Mouse (Mus musculus) C2C12 (cell line): ENCODE results near the gene Klhdc8a. TPM values are rescaled to one million over a fixed set of nuclear protein-coding genes. Genes with fewer than 3 reads are reported as not detected.

Source experiments
- H3K27me3 ChIP-seq: one replicate; pipeline ENCODE4 v1.6.1; 2011; ENCODE audit not compliant: control insufficient read depth, insufficient read depth, insufficient read length
- H3K36me3 ChIP-seq: one replicate; pipeline ENCODE4 v1.6.1; 2011; ENCODE audit not compliant: control insufficient read depth, insufficient read depth
- H3K4me3 ChIP-seq: one replicate; pipeline ENCODE4 v1.5.1; 2011; ENCODE audit warnings: mild to moderate bottlenecking, control low read depth; ENCODE audit not compliant: poor library complexity, insufficient read depth, severe bottlenecking
- H3K79me2 ChIP-seq: one replicate; pipeline ENCODE4 v1.6.1; 2011; ENCODE audit not compliant: control insufficient read depth, insufficient read depth
- H3K79me3 ChIP-seq: one replicate; pipeline ENCODE4 v1.6.1; 2011; ENCODE audit warnings: low read depth, control low read depth
- H3ac ChIP-seq: one replicate; pipeline ENCODE3; 2011; ENCODE audit warnings: low read depth; ENCODE audit not compliant: control insufficient read depth, insufficient read length
- CEBPB ChIP-seq: IDR thresholded peaks from one replicate; pipeline ENCODE4 v1.6.1; 2011; ENCODE audit warnings: low read depth, mild to moderate bottlenecking, control low read depth, moderate library complexity
- CTCF ChIP-seq: IDR thresholded peaks from one replicate; pipeline ENCODE4 v1.5.1; 2011; ENCODE audit not compliant: control insufficient read depth, insufficient read depth, insufficient read length
- FOSL1 ChIP-seq: IDR thresholded peaks from one replicate; pipeline ENCODE4 v1.8.0; 2011; ENCODE audit warnings: mild to moderate bottlenecking, low read length; ENCODE audit not compliant: poor library complexity, insufficient read depth, severe bottlenecking
- MAX ChIP-seq: IDR thresholded peaks from one replicate; pipeline ENCODE4 v1.6.1; 2011; ENCODE audit warnings: mild to moderate bottlenecking, control low read depth
- MYOD1 ChIP-seq: IDR thresholded peaks from one replicate; pipeline ENCODE4 v1.6.1; 2011; ENCODE audit warnings: low read depth; ENCODE audit not compliant: control insufficient read depth, insufficient read length
- MYOG ChIP-seq: IDR thresholded peaks from one replicate; pipeline ENCODE4 v1.6.1; 2011; ENCODE audit not compliant: control insufficient read depth, insufficient read length; ENCODE audit errors: extremely low read depth
- USF1 ChIP-seq: IDR thresholded peaks from one replicate; pipeline ENCODE4 v1.6.1; 2011; ENCODE audit warnings: low read depth, mild to moderate bottlenecking, control low read depth, moderate library complexity
- polyA plus RNA-seq: library from polyadenylated mRNA; unstranded; fragments of >200 nt; fragmentation: generic; extraction: Trizol; gene quantifications from one replicate; pipeline ENCODE4 v1.2.1, GENCODE M21; 2012; ENCODE audit warnings: missing spikeins

Gene Klhdc8a
- polyA plus RNA-seq, 1 experiment = 19.0 TPM

DNA sequence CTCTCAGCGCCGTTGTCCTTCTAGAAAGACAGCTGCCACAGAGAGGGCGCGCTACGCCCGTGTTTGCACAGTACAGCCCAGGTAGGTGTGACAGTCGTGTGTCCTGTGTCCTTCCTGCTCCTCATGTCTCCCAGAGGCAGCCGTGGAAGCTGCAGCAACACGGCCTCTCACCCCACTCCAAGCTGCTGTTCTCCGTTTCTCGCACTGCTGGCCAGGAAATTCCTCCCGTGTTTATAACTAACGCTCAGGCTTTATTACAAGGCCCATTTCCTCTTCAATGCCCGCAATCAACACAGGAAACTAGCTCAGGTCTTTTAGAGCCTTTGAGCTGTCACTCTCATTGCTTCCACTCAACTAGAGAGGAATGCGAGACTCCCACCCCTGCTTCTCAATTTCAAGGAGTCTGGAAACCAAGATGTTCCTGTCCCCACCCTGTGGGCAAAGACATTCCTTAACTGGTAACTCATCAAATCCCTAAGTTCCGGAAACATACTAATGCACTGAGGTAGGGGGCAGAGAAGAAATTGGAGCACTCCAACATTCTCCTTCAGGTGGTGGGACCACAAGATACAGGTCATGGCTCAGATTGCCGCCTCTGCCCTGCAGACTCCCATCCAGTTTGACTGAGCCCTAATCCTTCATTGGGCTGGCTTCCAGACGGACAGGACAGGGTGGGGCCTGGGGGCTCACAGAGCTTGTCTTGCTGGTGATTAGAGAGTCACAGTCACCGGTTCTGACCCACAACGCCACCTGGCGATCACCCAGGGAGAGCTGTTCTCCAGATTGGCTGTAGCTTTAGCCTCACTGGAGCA is 5.9 kb upstream of the Klhdc8a start:
- H3K79me2 ChIP-seq = peaks cover 37% of the 10 kb centered on the region
- H3K4me3 ChIP-seq = no peak overlapping the region
- no peaks in the 10 kb centered on the region for H3K36me3 ChIP-seq
- H3ac ChIP-seq = peak overlapping the region; percentile 75
- no peak for TF ChIP-seq CEBPB
- TF ChIP-seq FOSL1 = peak; percentile 52
- no peak for TF ChIP-seq MYOD1
- TF ChIP-seq USF1 = no peak
- TF ChIP-seq CTCF = peak; percentile 65
- TF ChIP-seq MAX = peak; percentile 31
- no peak for TF ChIP-seq MYOG
- H3K79me3 ChIP-seq = peaks cover 20% of the 10 kb centered on the region
- H3K27me3 ChIP-seq = no peaks in the 10 kb centered on the region

DNA sequence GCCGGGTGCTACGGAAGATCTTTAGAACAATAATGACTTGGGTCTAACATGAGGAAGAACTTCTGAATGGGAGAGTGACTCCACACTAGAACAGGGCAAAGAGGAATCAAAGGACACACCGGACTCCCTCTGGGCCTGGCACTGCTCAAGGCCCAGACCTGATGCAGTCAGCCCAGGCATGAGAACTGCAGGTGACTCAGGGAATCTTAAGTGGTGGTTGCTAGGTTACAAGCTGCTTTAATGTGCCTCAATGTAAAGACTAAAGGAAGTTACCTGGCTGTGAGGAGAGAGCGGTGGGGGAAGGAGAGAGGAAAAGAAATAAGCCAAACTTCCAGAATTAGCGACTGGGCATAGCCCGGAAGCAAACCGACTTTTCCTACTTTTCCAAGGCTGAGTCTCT is 2.9 kb upstream of the Klhdc8a start:
- no peak for TF ChIP-seq MAX
- no peak for TF ChIP-seq CEBPB
- no peak for TF ChIP-seq MYOG
- no peak for TF ChIP-seq USF1
- peaks cover 21% of the 10 kb centered on the region for H3K79me2 ChIP-seq
- no peak overlapping the region for H3K4me3 ChIP-seq
- no peaks in the 10 kb centered on the region for H3K36me3 ChIP-seq
- no peak overlapping the region for H3ac ChIP-seq
- no peaks in the 10 kb centered on the region for H3K27me3 ChIP-seq
- H3K79me3 ChIP-seq = peaks cover 2% of the 10 kb centered on the region

DNA sequence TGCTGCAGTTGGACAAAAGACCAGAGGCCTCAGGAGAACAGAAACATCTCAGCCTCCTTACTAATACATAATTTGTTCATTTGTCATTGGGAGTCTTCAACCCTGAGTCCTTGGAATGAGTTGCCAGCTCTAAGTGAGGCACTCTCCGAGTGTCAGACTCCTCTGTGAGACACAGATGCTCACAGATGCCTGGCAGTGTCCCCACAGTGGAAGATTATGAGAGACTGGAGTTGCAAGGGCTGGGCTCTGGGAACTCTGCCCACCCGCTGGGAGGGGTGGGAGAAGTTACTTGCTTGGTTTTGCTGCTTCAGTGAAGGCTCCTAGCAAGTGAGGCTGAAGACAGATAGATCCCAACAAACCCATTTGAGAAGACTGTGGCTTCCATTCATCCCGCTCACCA is 2.4 kb upstream of the Klhdc8a start:
- no peaks in the 10 kb centered on the region for H3K27me3 ChIP-seq

DNA sequence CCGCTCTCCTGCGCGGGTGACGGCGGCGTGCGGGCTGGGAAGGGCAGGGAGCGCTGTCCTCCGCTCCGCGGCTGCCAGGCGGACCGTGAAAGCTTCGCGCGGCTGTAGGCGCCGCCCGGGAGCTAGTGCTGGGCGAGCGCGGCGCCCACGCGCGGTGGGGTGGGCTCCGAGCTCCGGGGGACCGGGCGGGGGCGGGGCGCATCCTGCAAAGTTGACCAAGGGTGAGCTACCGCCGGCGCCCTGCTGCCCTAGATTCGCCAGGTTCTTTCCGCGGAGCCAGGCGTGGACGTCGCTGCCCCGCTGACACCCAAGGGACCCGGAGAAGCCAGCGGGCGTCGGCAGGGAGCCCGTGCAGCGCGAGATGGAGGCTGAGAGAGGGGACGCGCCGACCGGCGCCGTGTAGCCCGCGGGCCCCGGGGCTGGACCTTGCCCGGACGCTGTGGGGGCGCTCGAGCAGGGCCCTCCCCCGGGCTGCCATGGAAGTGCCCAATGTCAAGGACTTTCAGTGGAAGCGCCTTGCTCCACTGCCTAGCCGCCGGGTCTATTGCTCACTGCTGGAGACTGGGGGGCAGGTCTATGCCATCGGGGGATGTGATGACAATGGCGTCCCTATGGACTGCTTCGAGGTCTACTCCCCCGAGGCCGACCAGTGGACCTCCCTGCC is 507 bp downstream of the Klhdc8a start:
- Histone ChIP-seq H3K27me3 (no peaks in the 10 kb centered on the region), H3K4me3 (peak overlapping the region; percentile 48), H3K79me3 (no peaks in the 10 kb centered on the region), H3K36me3 (no peaks in the 10 kb centered on the region), H3K79me2 (peaks cover 14% of the 10 kb centered on the region), H3ac (peak overlapping the region; percentile 74)
- TF ChIP-seq MYOD1 = no peak
- no peak for TF ChIP-seq FOSL1
- TF ChIP-seq MYOG = no peak
- no peak for TF ChIP-seq MAX
- no peak for TF ChIP-seq CEBPB
- TF ChIP-seq CTCF = no peak
- no peak for TF ChIP-seq USF1

More for the DNA sequence above, 2.4 kb upstream of the Klhdc8a start:
- H3K36me3 ChIP-seq = no peaks in the 10 kb centered on the region
- TF ChIP-seq MAX = no peak
- TF ChIP-seq FOSL1 = no peak
- no peak for TF ChIP-seq CTCF
- TF ChIP-seq MYOG = no peak
- no peak for TF ChIP-seq MYOD1
- no peak for TF ChIP-seq USF1
- TF ChIP-seq CEBPB = no peak
- H3K79me3 ChIP-seq = no peaks in the 10 kb centered on the region
- H3K4me3 ChIP-seq = no peak overlapping the region
- H3K79me2 ChIP-seq = peaks cover 15% of the 10 kb centered on the region
- no peak overlapping the region for H3ac ChIP-seq

DNA sequence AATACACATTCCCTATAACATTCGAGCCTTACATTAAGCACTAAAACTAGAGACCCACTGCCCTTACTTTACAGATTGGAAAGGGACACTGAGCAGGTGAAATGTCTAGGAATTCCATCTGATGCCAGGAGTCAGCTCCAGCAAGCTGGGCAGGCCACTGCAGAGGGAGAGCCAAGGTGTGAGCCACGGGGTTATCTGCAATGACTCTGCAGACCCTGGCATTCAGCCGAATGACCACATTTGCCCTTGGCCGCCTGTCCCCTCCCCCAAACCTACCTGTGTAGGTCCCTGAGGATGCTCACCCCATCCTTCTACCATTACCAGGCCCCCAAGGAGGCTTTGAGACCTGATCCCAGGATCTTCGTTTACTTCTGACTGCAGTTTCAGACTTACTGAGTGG is 1.3 kb downstream of the Klhdc8a start:
- Histone ChIP-seq H3K4me3 (peak overlapping the region; percentile 48), H3K79me2 (peaks cover 14% of the 10 kb centered on the region), H3K36me3 (peaks cover 5% of the 10 kb centered on the region), H3K79me3 (no peaks in the 10 kb centered on the region), H3K27me3 (no peaks in the 10 kb centered on the region), H3ac (no peak overlapping the region)
- no peak for TF ChIP-seq CTCF
- TF ChIP-seq MYOD1 = no peak
- no peak for TF ChIP-seq CEBPB

DNA sequence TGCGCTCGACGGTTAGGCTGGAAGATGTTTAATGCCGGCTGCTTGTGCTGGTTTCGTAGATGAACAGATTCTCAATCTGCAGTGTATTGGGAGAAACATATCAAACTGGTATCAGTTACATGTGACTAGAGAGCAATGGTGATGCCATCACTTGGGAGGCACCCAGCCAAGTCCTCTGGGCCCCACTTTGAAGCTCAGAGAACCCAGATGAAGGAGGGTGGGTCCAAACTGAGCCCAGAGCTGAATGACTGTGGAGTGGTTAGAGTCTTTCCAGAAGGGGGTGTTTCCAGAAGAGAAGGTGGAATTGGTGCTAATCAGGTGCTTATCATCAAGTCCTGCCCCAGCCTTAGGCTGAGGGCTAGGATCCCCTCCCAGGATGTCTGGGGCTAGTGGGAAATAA is 2.8 kb downstream of the Klhdc8a start:
- Histone ChIP-seq H3K79me3 (no peaks in the 10 kb centered on the region), H3ac (no peak overlapping the region), H3K27me3 (no peaks in the 10 kb centered on the region), H3K79me2 (peaks cover 14% of the 10 kb centered on the region), H3K36me3 (peaks cover 10% of the 10 kb centered on the region), H3K4me3 (no peak overlapping the region)
- TF ChIP-seq USF1 (no peak), FOSL1 (no peak), MAX (no peak), CTCF (no peak), CEBPB (no peak), MYOD1 (no peak), MYOG (no peak)
